In genomic region chr6:114737931-114738759, GRCm38 (mm10) we compare ENCODE assay signal across 8 mouse cellular contexts.
DNase-seq lines count a peak whose midpoint lies in the region; ATAC-seq and TF ChIP-seq lines count a peak whose summit lies in the region.

No protein-coding gene starts in this region.

- TF ChIP-seq CTCF in layer of hippocampus, adult 2 months (conservative IDR thresholded peaks at IDR 0.05), result no peak

- H3K4me2 ChIP-seq in forebrain, embryonic 16.5 days (ENCODE audit: low read length), result peak overlapping the region; percentile 71
- peak overlapping the region; percentile 30 for H3K4me2 ChIP-seq in liver, embryonic 13.5 days

- 11% methylated on average over 31 of the region's 46 CpGs for WGBS in forebrain, embryonic 16.5 days
- 35% methylated on average over 45 of the region's 46 CpGs for WGBS in liver, embryonic 13.5 days (ENCODE audit: insufficient replicate concordance)

- peak; percentile 78 for ATAC-seq in forebrain, embryonic 16.5 days
- no peak for ATAC-seq in liver, embryonic 13.5 days (ENCODE audit: low read depth)

- peak overlapping the region; percentile 71 for H3K9ac ChIP-seq in forebrain, embryonic 16.5 days (replicated peaks; ENCODE audit: low read depth, low read length)
- no peak overlapping the region for H3K9ac ChIP-seq in liver, embryonic 13.5 days

- H3K9me3 ChIP-seq in forebrain, embryonic 16.5 days (ENCODE audit: control insufficient read depth, low read length), result no peaks in the 10 kb centered on the region
- H3K9me3 ChIP-seq in liver, embryonic 13.5 days (replicated peaks), result no peaks in the 10 kb centered on the region

- DNase-seq in layer of hippocampus, adult 2 months (ENCODE audit: low spot score in 2 of 2), result no peak
- DNase-seq in layer of hippocampus, adult 8-10 months (ENCODE audit: low spot score in 2 of 2), result no peak
- DNase-seq in cerebellum, adult 9-11 months, result peak; percentile 16
- no peak for DNase-seq in liver, embryonic 13.5 days
- no peak for DNase-seq in urinary bladder, adult 2 months (ENCODE audit: low spot score)
- no peak for DNase-seq in frontal cortex, postnatal 10 days (ENCODE audit: low spot score in 2 of 2)
- DNase-seq in layer of hippocampus, adult 9-11 months, result no peak

- H3K27ac ChIP-seq in layer of hippocampus, adult 2 months, result peak overlapping the region; percentile 19; the same call in 1 of the 2 replicates
- H3K27ac ChIP-seq in forebrain, embryonic 16.5 days (ENCODE audit: low read length), result peak overlapping the region; percentile 24; the same call in 1 of the 2 replicates
- no peak overlapping the region for H3K27ac ChIP-seq in liver, embryonic 13.5 days

- H3K4me3 ChIP-seq in layer of hippocampus, adult 2 months, result peak overlapping the region; percentile 34
- H3K4me3 ChIP-seq in forebrain, embryonic 16.5 days (replicated peaks; ENCODE audit: low read length), result peak overlapping the region; percentile 39
- H3K4me3 ChIP-seq in liver, embryonic 13.5 days (replicated peaks), result peak overlapping the region; percentile 12; the same call in 1 of the 2 replicates

- H3K4me1 ChIP-seq in forebrain, embryonic 16.5 days (replicated peaks; ENCODE audit: control insufficient read depth, insufficient read depth, low read length), result peaks cover 17% of the 10 kb centered on the region
- H3K4me1 ChIP-seq in liver, embryonic 13.5 days (replicated peaks), result no peaks in the 10 kb centered on the region; the same call in 1 of the 2 replicates

- no peaks in the 10 kb centered on the region for H3K27me3 ChIP-seq in forebrain, embryonic 16.5 days (replicated peaks; ENCODE audit: control insufficient read depth, insufficient read depth, low read length)
- peaks cover 19% of the 10 kb centered on the region for H3K27me3 ChIP-seq in liver, embryonic 13.5 days

- no peaks in the 10 kb centered on the region; the same call in 1 of the 2 replicates for H3K36me3 ChIP-seq in forebrain, embryonic 16.5 days (ENCODE audit: control insufficient read depth, insufficient read depth)
- peaks cover 3% of the 10 kb centered on the region; the same call in 1 of the 2 replicates for H3K36me3 ChIP-seq in liver, embryonic 13.5 days
